Mouse (Mus musculus) ES-Bruce4 (cell line): Measurements from ENCODE around the gene Ankrd63. TPM values are rescaled to one million over a fixed set of nuclear protein-coding genes. Genes with fewer than 3 reads are reported as not detected.

Experiments
- H3K27ac ChIP-seq: 2 replicates; pipeline ENCODE4 v1.5.1; 2012; ENCODE audit warnings: low read length, inconsistent platforms; ENCODE audit not compliant: insufficient read depth
- H3K27me3 ChIP-seq: 2 replicates; pipeline ENCODE4 v1.6.1; 2012; ENCODE audit warnings: mild to moderate bottlenecking, low read length, inconsistent platforms; ENCODE audit not compliant: control insufficient read depth, poor library complexity, insufficient read depth, severe bottlenecking
- H3K36me3 ChIP-seq: 2 replicates; pipeline ENCODE4 v1.6.1; 2012; ENCODE audit warnings: inconsistent platforms, mild to moderate bottlenecking, low read length, moderate library complexity; ENCODE audit not compliant: control insufficient read depth, poor library complexity, insufficient read depth, severe bottlenecking
- H3K4me1 ChIP-seq: one replicate; pipeline ENCODE4 v1.8.1; 2011; ENCODE audit warnings: low read length; ENCODE audit not compliant: control insufficient read depth, insufficient read depth
- H3K4me3 ChIP-seq: 2 replicates; pipeline ENCODE4 v1.5.1; 2011; ENCODE audit warnings: low read depth, mild to moderate bottlenecking, low read length
- H3K9ac ChIP-seq: 2 replicates; pipeline ENCODE4 v1.6.1; 2012; ENCODE audit warnings: low read depth, mild to moderate bottlenecking, inconsistent platforms; ENCODE audit not compliant: poor library complexity, severe bottlenecking
- H3K9me3 ChIP-seq: replicated peaks from 2 replicates; pipeline ENCODE4 v1.6.1; 2012; ENCODE audit warnings: mild to moderate bottlenecking, low read length, inconsistent platforms; ENCODE audit not compliant: control insufficient read depth, poor library complexity, insufficient read depth, severe bottlenecking
- CTCF ChIP-seq: IDR thresholded peaks from one replicate; pipeline ENCODE4 v1.8.1; 2011; ENCODE audit warnings: low read depth, low read length
- EP300 ChIP-seq: IDR thresholded peaks from 2 replicates; pipeline ENCODE4 v1.6.1; 2011; ENCODE audit warnings: low read depth, low read length; ENCODE audit not compliant: insufficient read depth
- POLR2A ChIP-seq: IDR thresholded peaks from one replicate; pipeline ENCODE4 v1.8.1; 2011; ENCODE audit warnings: low read length; ENCODE audit not compliant: insufficient read depth
- polyA plus RNA-seq: library from polyadenylated mRNA; stranded (reverse); fragments of >200 nt; gene quantifications from 2 replicates; pipeline ENCODE4 v1.2.4, GENCODE M21; 2011; ENCODE audit warnings: low read depth; ENCODE audit not compliant: missing spikeins, insufficient read depth, insufficient read length

The Ankrd63 gene
- polyA plus RNA-seq, 1 experiment: not detected

DNA sequence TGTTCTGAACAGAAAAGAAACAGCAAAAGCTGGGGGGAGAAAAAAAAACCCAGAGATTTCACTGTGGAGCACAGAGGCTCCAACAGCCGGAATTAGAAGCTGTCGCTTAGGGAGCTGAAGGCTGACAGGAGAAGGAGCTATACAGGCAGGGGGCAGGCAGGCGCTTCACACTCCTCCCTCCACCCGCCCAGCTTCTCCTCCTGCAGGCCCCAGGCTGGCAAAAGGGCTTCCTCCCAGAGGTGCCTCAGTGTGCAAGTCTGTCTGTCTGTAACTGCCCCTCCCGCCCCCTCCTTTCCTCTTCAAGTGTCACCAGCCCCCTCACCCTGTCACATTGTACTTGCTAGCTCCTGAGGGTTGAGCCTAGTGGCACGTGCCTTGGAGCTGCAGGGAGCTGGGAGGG is 2.7 kb upstream of the Ankrd63 start:
- no peaks in the 10 kb centered on the region for H3K4me1 ChIP-seq
- TF ChIP-seq CTCF: no peak
- TF ChIP-seq EP300: no peak
- no peak for TF ChIP-seq POLR2A
- no peak overlapping the region for H3K27ac ChIP-seq
- no peak overlapping the region for H3K9ac ChIP-seq
- no peaks in the 10 kb centered on the region for H3K9me3 ChIP-seq
- H3K36me3 ChIP-seq: no peaks in the 10 kb centered on the region
- H3K27me3 ChIP-seq: peaks cover 31% of the 10 kb centered on the region
- no peak overlapping the region for H3K4me3 ChIP-seq

DNA sequence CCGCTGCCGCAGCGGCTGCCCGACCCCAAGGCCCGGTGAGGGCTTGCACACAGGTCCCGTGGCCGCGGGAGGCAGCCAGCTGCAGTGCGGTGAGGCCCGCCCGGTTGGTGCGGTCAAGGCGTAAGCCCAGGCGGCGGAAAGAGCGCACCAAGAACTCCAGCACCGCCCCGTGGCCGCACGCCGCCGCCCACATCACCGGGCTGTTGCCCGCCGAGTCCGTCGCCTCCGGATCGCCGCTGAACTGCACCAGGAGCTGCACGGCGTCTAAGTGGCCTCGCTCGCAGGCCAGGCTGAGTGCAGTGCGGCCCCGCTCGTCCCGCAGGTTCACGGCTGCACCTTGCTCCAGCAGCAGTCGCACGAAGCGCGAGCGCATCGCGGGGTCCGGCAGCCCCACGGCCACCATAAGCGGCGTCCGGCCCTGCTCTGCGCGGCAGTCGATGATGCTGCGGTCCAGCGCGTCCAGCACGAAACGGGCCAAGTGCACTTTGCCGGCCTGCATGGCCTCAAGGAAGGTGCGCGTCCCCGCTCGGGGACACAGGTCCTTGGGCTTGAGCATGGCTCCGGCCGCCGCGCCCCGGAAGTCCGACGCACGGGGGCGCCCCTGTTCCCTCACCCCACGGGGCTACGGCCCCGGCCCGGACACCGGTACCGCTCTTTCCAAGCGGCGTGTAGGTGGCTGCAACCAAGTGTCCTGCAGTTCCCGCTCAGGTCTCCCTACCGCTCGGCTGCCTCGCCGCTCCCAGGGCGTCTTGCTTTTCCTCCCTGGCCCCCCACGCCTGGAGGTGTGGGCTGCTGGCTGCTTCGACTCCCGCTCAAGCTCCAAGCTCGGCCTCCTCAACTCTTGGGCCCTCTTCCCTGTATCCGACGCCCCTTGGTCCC is 641 bp downstream of the Ankrd63 start:
- H3K9ac ChIP-seq: peak overlapping the region; percentile 16
- H3K36me3 ChIP-seq: no peaks in the 10 kb centered on the region
- no peak overlapping the region for H3K27ac ChIP-seq
- no peaks in the 10 kb centered on the region for H3K9me3 ChIP-seq
- peak overlapping the region; percentile 51 for H3K4me3 ChIP-seq
- peaks cover 37% of the 10 kb centered on the region for H3K27me3 ChIP-seq
- H3K4me1 ChIP-seq: no peaks in the 10 kb centered on the region
- no peak for TF ChIP-seq EP300
- TF ChIP-seq CTCF: peak; percentile 22
- TF ChIP-seq POLR2A: no peak

DNA sequence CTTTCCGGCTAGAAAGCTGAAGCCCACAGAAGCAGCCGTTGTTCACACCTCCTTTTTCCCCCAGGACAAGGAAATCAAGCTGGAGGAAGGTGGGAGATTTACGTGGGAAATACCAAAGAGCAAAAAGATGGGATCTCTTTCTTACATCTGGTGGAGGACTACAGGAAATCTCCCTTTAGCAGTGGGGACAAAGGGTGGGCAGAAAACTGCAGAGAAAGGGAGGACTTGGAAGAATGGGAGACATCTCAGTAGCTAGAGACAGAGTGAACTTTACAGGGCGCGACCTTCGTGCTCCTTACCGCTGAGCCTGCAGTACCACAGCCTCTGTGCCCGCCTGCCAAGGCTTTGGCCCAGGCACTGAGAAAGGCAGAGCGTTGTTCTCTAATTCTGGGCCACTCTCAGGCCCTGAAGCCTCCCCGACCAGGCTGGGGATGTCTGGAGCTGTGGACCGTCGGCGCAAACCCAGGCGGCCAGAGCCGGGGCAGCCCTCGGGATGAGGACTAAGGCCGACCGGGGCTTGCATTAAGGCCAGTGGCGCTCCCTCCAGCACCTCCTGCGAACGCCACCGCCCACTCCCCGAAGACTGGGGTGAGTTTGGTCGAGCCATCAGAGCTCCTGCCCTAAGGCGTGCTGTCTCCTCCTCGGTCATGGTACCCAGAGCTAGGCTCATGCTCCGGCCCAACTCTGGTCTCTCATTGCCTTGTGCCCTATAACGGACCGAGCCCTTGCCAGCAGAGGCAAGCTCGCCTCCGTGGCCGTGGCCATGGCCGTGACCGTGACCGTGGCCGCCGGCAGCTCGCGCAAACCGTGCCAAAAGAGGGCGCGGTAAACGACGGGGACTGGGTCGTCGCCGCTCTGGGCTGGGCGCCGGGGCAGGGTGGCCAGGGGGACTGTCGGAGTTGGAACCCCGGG is 1.5 kb downstream of the Ankrd63 start:
- Histone ChIP-seq H3K4me1 (no peaks in the 10 kb centered on the region), H3K9me3 (no peaks in the 10 kb centered on the region), H3K36me3 (no peaks in the 10 kb centered on the region), H3K4me3 (peak overlapping the region; percentile 51), H3K9ac (peak overlapping the region; percentile 16; the same call in 1 of the 2 replicates), H3K27ac (no peak overlapping the region), H3K27me3 (peaks cover 37% of the 10 kb centered on the region)
- no peak for TF ChIP-seq CTCF
- TF ChIP-seq POLR2A: no peak

GRCm38 (mm10) chr2:118701161-118701560 is 2.6 kb downstream of the Ankrd63 start:
- no peaks in the 10 kb centered on the region for H3K4me1 ChIP-seq
- H3K4me3 ChIP-seq: no peak overlapping the region
- no peaks in the 10 kb centered on the region for H3K9me3 ChIP-seq

GRCm38 (mm10) chr2:118700179-118701062 is 3.3 kb downstream of the Ankrd63 start:
- no peak overlapping the region for H3K9ac ChIP-seq

More at GRCm38 (mm10) chr2:118701161-118701560, 2.6 kb downstream of the Ankrd63 start:
- Histone ChIP-seq H3K27me3 (peaks cover 37% of the 10 kb centered on the region), H3K36me3 (no peaks in the 10 kb centered on the region), H3K27ac (no peak overlapping the region), H3K9ac (no peak overlapping the region)
- no peak for TF ChIP-seq EP300
- TF ChIP-seq POLR2A: no peak
- no peak for TF ChIP-seq CTCF

More at GRCm38 (mm10) chr2:118700179-118701062, 3.3 kb downstream of the Ankrd63 start:
- no peak overlapping the region for H3K4me3 ChIP-seq
- H3K27ac ChIP-seq: no peak overlapping the region
- H3K36me3 ChIP-seq: no peaks in the 10 kb centered on the region
- H3K4me1 ChIP-seq: no peaks in the 10 kb centered on the region
- no peak for TF ChIP-seq POLR2A
- TF ChIP-seq CTCF: peak; percentile 83
- H3K9me3 ChIP-seq: no peaks in the 10 kb centered on the region
- H3K27me3 ChIP-seq: peaks cover 34% of the 10 kb centered on the region
